Mouse (Mus musculus): ENCODE data around the gene Nacc1.

- TF ChIP-seq GATA1 (IDR thresholded peaks at IDR 0.05; ENCODE audit: low read length) (no peak), TAL1 (IDR thresholded peaks at IDR 0.05; ENCODE audit: low read length) (no peak)
Observed at GRCm38 (mm10) chr8:84629586-84629985, 58.1 kb downstream of the Nacc1 start.
